Comparison of ENCODE assay signal across 8 mouse cellular contexts in genomic region chr8:83973161-83974031, GRCm38 (mm10). TPM values are rescaled to one million over a fixed set of nuclear protein-coding genes. Genes with fewer than 3 reads are reported as not detected.
A peak's percentile ranks its signal among the peaks of the same experiment; 100 is the strongest.
DNase-seq lines count a peak whose midpoint lies in the region; ATAC-seq and TF ChIP-seq lines count a peak whose summit lies in the region.

No protein-coding gene starts in this region.

- peak overlapping the region; percentile 73 for H3K4me3 ChIP-seq in thymus, adult 2 months (ENCODE audit: control insufficient read depth, insufficient read depth, low read length)
- peak overlapping the region; percentile 97 for H3K4me3 ChIP-seq in forebrain, postnatal 0 days (ENCODE audit: low read depth, low read length)
- peak overlapping the region; percentile 84 for H3K4me3 ChIP-seq in limb, embryonic 14.5 days (replicated peaks; ENCODE audit: low read length)

- peak overlapping the region; percentile 88 for H3K9ac ChIP-seq in forebrain, postnatal 0 days
- H3K9ac ChIP-seq in limb, embryonic 14.5 days (ENCODE audit: low read depth, low read length, severe bottlenecking): peak overlapping the region; percentile 77

- H3K4me1 ChIP-seq in thymus, adult 2 months (replicated peaks; ENCODE audit: control insufficient read depth, insufficient read depth, low read length): peaks cover 31% of the 10 kb centered on the region
- peaks cover 16% of the 10 kb centered on the region for H3K4me1 ChIP-seq in forebrain, postnatal 0 days (ENCODE audit: insufficient read depth)
- H3K4me1 ChIP-seq in limb, embryonic 14.5 days (ENCODE audit: control insufficient read depth, insufficient read depth, low read length): peaks cover 18% of the 10 kb centered on the region

- WGBS in thymus, adult 2 months: 11% methylated on average over 37 of the region's 37 CpGs
- 3% methylated on average over 34 of the region's 37 CpGs for WGBS in forebrain, postnatal 0 days
- WGBS in limb, embryonic 14.5 days: 5% methylated on average over 22 of the region's 37 CpGs

- H3K27me3 ChIP-seq in thymus, adult 2 months (ENCODE audit: control insufficient read depth, insufficient read depth, low read length): no peaks in the 10 kb centered on the region
- H3K27me3 ChIP-seq in forebrain, postnatal 0 days (ENCODE audit: insufficient read depth, low read length): no peaks in the 10 kb centered on the region
- H3K27me3 ChIP-seq in limb, embryonic 14.5 days (ENCODE audit: control insufficient read depth, insufficient read depth, low read length): no peaks in the 10 kb centered on the region

- ATAC-seq in forebrain, postnatal 0 days: peak; percentile 12; the same call in 1 of the 2 replicates
- ATAC-seq in limb, embryonic 14.5 days (ENCODE audit: low FRiP score, low read depth): peak; percentile 11

- H3K4me2 ChIP-seq in forebrain, postnatal 0 days (ENCODE audit: low read depth): peak overlapping the region; percentile 96
- H3K4me2 ChIP-seq in limb, embryonic 14.5 days (replicated peaks; ENCODE audit: low read depth, low read length, severe bottlenecking): peak overlapping the region; percentile 87

- H3K27ac ChIP-seq in thymus, adult 2 months (ENCODE audit: control insufficient read depth, insufficient read depth, low read length): no peak overlapping the region
- peak overlapping the region; percentile 75 for H3K27ac ChIP-seq in forebrain, postnatal 0 days (ENCODE audit: low read depth, low read length)
- 0 out of 2 replicates have a peak overlapping the region, but pooled peaks have one; percentile 9 for H3K27ac ChIP-seq in limb, embryonic 14.5 days (replicated peaks; ENCODE audit: low read depth, low read length)

- no peak for TF ChIP-seq POLR2A in thymus, adult 2 months (IDR thresholded peaks at IDR 0.05; ENCODE audit: control insufficient read depth, extremely low read depth, insufficient read depth, low read length, poor library complexity)
- no peak for TF ChIP-seq POLR2A in limb, embryonic 14.5 days (IDR thresholded peaks at IDR 0.05; ENCODE audit: borderline replicate concordance, extremely low read depth, insufficient read depth, insufficient read length)

- no peaks in the 10 kb centered on the region for H3K9me3 ChIP-seq in forebrain, postnatal 0 days (ENCODE audit: low read length)
- H3K9me3 ChIP-seq in limb, embryonic 14.5 days (ENCODE audit: control insufficient read depth, low read length): no peaks in the 10 kb centered on the region

- peak; percentile 18 for DNase-seq in embryo, embryonic 10.5 days (ENCODE audit: low spot score)
- no peak for DNase-seq in embryo, embryonic 9.5 days (ENCODE audit: extremely low spot score)
- DNase-seq in thymus, adult 2 months: peak; percentile 37
- DNase-seq in thymus, postnatal 0 days (ENCODE audit: low spot score): no peak
- DNase-seq in forebrain, postnatal 0 days: peak; percentile 20
- no peak for DNase-seq in limb, embryonic 14.5 days (ENCODE audit: low spot score)
- DNase-seq in retina, embryonic 14.5 days (ENCODE audit: low spot score): peak; percentile 51
- DNase-seq in layer of hippocampus, postnatal 14 days (ENCODE audit: low spot score in 2 of 2): no peak

- no peak for TF ChIP-seq CTCF in thymus, adult 2 months (IDR thresholded peaks at IDR 0.05; ENCODE audit: borderline replicate concordance, control insufficient read depth, extremely low read depth, insufficient read depth, low read length, poor library complexity)
- no peak for TF ChIP-seq CTCF in forebrain, postnatal 0 days (IDR thresholded peaks at IDR 0.05; ENCODE audit: low read depth)

- H3K36me3 ChIP-seq in thymus, adult 2 months (ENCODE audit: control insufficient read depth, insufficient read depth, low read length): no peaks in the 10 kb centered on the region
- no peaks in the 10 kb centered on the region; the same call in 1 of the 2 replicates for H3K36me3 ChIP-seq in forebrain, postnatal 0 days (ENCODE audit: insufficient read depth)
- H3K36me3 ChIP-seq in limb, embryonic 14.5 days (ENCODE audit: control insufficient read depth, insufficient read depth, low read length): peaks cover 21% of the 10 kb centered on the region; the same call in 1 of the 2 replicates

RNA-seq across cellular contexts. Expression of gene Prkaca, which starts 0.6 kb away (rescaled TPM):
- 57.8 and 59.0 TPM in 2 replicates for polyA plus RNA-seq in thymus, adult 2 months (2012; rRNA removed)
- polyA plus RNA-seq in thymus, postnatal 0 days (2015; fragmentation: Nextera tagmentation; extraction: Ambion mirVana): 64.2 and 65.8 TPM in 2 replicates
- total RNA-seq in forebrain, postnatal 0 days (2014; rRNA removed): 133 and 151 TPM in 2 replicates
- 172 and 215 TPM in 2 replicates for polyA plus RNA-seq in forebrain, postnatal 0 days (2015; fragmentation: Nextera tagmentation; extraction: Ambion mirVana)
- polyA plus RNA-seq in limb, embryonic 14.5 days (2012; rRNA removed): 132 and 141 TPM in 2 replicates
- polyA plus RNA-seq in limb, embryonic 14.5 days (2014; fragmentation: Nextera tagmentation; extraction: Ambion mirVana): 151 and 158 TPM in 2 replicates
- 100 to 1,000 TPM; 261 to 268 TPM for total RNA-seq in layer of hippocampus, postnatal 14 days (2021)

RNA-seq across cellular contexts. Expression of gene Asf1b, which starts 18.1 kb away (rescaled TPM):
- polyA plus RNA-seq in thymus, adult 2 months (2012; rRNA removed): 170 and 243 TPM in 2 replicates
- 117 and 135 TPM in 2 replicates for polyA plus RNA-seq in thymus, postnatal 0 days (2015; fragmentation: Nextera tagmentation; extraction: Ambion mirVana)
- 1.7 and 5.0 TPM in 2 replicates for total RNA-seq in forebrain, postnatal 0 days (2014; rRNA removed)
- 4.7 and 5.1 TPM in 2 replicates for polyA plus RNA-seq in forebrain, postnatal 0 days (2015; fragmentation: Nextera tagmentation; extraction: Ambion mirVana)
- 70.4 and 76.2 TPM in 2 replicates for polyA plus RNA-seq in limb, embryonic 14.5 days (2012; rRNA removed)
- 56.0 and 61.2 TPM in 2 replicates for polyA plus RNA-seq in limb, embryonic 14.5 days (2014; fragmentation: Nextera tagmentation; extraction: Ambion mirVana)
- 1 to 10 TPM; 1.1 TPM for total RNA-seq in layer of hippocampus, postnatal 14 days (2021)

RNA-seq across cellular contexts. Expression of gene Gm10644, which starts 18.4 kb away (rescaled TPM):
- 0.75 and 1.1 TPM in 2 replicates for polyA plus RNA-seq in thymus, adult 2 months (2012; rRNA removed)
- 0.10 and 0.18 TPM in 2 replicates for polyA plus RNA-seq in thymus, postnatal 0 days (2015; fragmentation: Nextera tagmentation; extraction: Ambion mirVana)
- total RNA-seq in forebrain, postnatal 0 days (2014; rRNA removed): 0.14 and 0.31 TPM in 2 replicates
- 0.14 and 0.40 TPM in 2 replicates for polyA plus RNA-seq in forebrain, postnatal 0 days (2015; fragmentation: Nextera tagmentation; extraction: Ambion mirVana)
- 0.63 and 0.69 TPM in 2 replicates for polyA plus RNA-seq in limb, embryonic 14.5 days (2012; rRNA removed)
- polyA plus RNA-seq in limb, embryonic 14.5 days (2014; fragmentation: Nextera tagmentation; extraction: Ambion mirVana): 0.48 and 0.53 TPM in 2 replicates
- under 1 TPM; 0.17 to 0.25 TPM for total RNA-seq in layer of hippocampus, postnatal 14 days (2021)

RNA-seq across cellular contexts. Expression of gene Samd1, which starts 24.1 kb away (rescaled TPM):
- polyA plus RNA-seq in thymus, adult 2 months (2012; rRNA removed): 153 and 190 TPM in 2 replicates
- 10.7 and 11.5 TPM in 2 replicates for polyA plus RNA-seq in thymus, postnatal 0 days (2015; fragmentation: Nextera tagmentation; extraction: Ambion mirVana)
- 116 and 117 TPM in 2 replicates for total RNA-seq in forebrain, postnatal 0 days (2014; rRNA removed)
- polyA plus RNA-seq in forebrain, postnatal 0 days (2015; fragmentation: Nextera tagmentation; extraction: Ambion mirVana): 6.7 and 6.9 TPM in 2 replicates
- polyA plus RNA-seq in limb, embryonic 14.5 days (2012; rRNA removed): 99.8 and 111 TPM in 2 replicates
- 17.2 and 17.4 TPM in 2 replicates for polyA plus RNA-seq in limb, embryonic 14.5 days (2014; fragmentation: Nextera tagmentation; extraction: Ambion mirVana)
- total RNA-seq in layer of hippocampus, postnatal 14 days (2021): 10 to 100 TPM; 51.0 to 52.7 TPM

RNA-seq across cellular contexts. Expression of gene 1700067K01Rik, which starts 27.9 kb away (rescaled TPM):
- polyA plus RNA-seq in thymus, adult 2 months (2012; rRNA removed): 1.1 and 1.2 TPM in 2 replicates
- 0.86 and 1.1 TPM in 2 replicates for polyA plus RNA-seq in thymus, postnatal 0 days (2015; fragmentation: Nextera tagmentation; extraction: Ambion mirVana)
- total RNA-seq in forebrain, postnatal 0 days (2014; rRNA removed): 0.15 and 0.81 TPM in 2 replicates
- 0.36 and 0.86 TPM in 2 replicates for polyA plus RNA-seq in forebrain, postnatal 0 days (2015; fragmentation: Nextera tagmentation; extraction: Ambion mirVana)
- 0.72 and 0.73 TPM in 2 replicates for polyA plus RNA-seq in limb, embryonic 14.5 days (2012; rRNA removed)
- polyA plus RNA-seq in limb, embryonic 14.5 days (2014; fragmentation: Nextera tagmentation; extraction: Ambion mirVana): 1.6 and 2.3 TPM in 2 replicates
- total RNA-seq in layer of hippocampus, postnatal 14 days (2021): 1 to 10 TPM in 1 of 2 experiments, under 1 TPM in 1; 0.39 to 1.2 TPM

Comparison
In these comparisons a context has a peak if more than half of its experiments do, and no peak if none do; other contexts are left out.
1. DNase-seq: peak in embryo, embryonic 10.5 days (single experiment), thymus, adult 2 months (single experiment), forebrain, postnatal 0 days (single experiment) and retina, embryonic 14.5 days (single experiment); none in embryo, embryonic 9.5 days (single experiment), thymus, postnatal 0 days (single experiment), limb, embryonic 14.5 days (single experiment) and layer of hippocampus, postnatal 14 days (0 of 2).
2. Peak in every context shown above with its lines, with median percentiles within 50 percentile points of each other: H3K4me3 ChIP-seq.